Mouse (Mus musculus): ENCODE data around the gene Ltbp1.

GRCm38 (mm10) chr17:75218700-75219099 lies 213.3 kb downstream of the Ltbp1 start:
- no peak for TF ChIP-seq MAZ (IDR thresholded peaks at IDR 0.05; ENCODE audit: low read depth, low read length)
- TF ChIP-seq MAX (IDR thresholded peaks at IDR 0.05; ENCODE audit: low read length) = no peak
- TF ChIP-seq POLR2A (IDR thresholded peaks at IDR 0.05; ENCODE audit: control insufficient read depth in 1 of 2, insufficient read depth in 1 of 2, low read depth in 1 of 2, low read length in 2 of 2, poor library complexity in 1 of 2) = no peak
- TF ChIP-seq USF1 (IDR thresholded peaks at IDR 0.05; ENCODE audit: low read depth, low read length) = no peak
- no peak for TF ChIP-seq EP300 (IDR thresholded peaks at IDR 0.05; ENCODE audit: low read depth in 1 of 2, low read length in 2 of 2)
- no peak for TF ChIP-seq POLR2AphosphoS2 (IDR thresholded peaks at IDR 0.05; ENCODE audit: low read length)
- TF ChIP-seq GATA1 (IDR thresholded peaks at IDR 0.05; ENCODE audit: low read depth, low read length) = no peak
- TF ChIP-seq ELF1 (IDR thresholded peaks at IDR 0.05; ENCODE audit: low read depth, low read length) = no peak

All from MEL (cell line).